Mouse (Mus musculus) effector memory CD4-positive, alpha-beta T cell, adult 5 months (primary cell): Measurements from ENCODE around the gene Slc25a47. TPM values are rescaled to one million over a fixed set of nuclear protein-coding genes. Genes with fewer than 3 reads are reported as not detected.

Experiments used
- polyA plus RNA-seq: library from polyadenylated mRNA; unstranded; fragments of 100-300 nt; shearing (Covaris generic); gene quantifications from one replicate; pipeline ENCODE4 v1.2.1, GENCODE M21; 2017

Slc25a47 gene
- polyA plus RNA-seq: 0.85 TPM

DNA sequence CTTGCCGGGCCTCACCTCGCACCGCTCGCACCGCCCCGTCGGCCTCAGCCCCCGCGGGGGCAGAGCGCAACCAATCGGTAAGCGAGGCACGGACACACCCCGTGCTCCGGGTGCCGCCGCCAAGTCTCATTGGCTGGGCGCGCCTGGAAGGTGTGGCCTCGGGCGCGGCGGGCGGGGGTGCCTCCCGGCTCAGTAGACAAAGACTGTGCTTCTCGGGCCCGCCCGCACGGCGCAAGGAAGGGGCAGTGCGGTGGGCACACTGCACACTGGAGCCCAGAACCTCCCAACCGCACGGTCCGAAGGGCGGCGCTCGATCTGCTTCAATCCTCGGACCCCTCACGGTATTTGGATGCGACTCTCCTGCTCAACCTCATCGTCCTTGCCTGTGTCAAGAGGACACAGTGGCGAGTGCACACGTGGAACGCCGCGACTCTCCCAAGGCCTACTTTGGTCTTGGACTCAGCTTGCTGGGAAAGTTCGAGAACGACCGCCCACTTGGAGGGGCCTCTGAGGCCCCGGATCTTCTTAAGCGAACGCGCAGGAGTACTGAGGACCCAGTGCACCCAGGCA lies at the start of gene Slc25a47, which contains the start of gene Slc25a29:
TSS of gene Slc25a47 (plus strand) at position 207 of the 570 bp plus-strand sequence.
TSS of gene Slc25a29 (minus strand) at position 44 of the 570 bp plus-strand sequence.

DNA sequence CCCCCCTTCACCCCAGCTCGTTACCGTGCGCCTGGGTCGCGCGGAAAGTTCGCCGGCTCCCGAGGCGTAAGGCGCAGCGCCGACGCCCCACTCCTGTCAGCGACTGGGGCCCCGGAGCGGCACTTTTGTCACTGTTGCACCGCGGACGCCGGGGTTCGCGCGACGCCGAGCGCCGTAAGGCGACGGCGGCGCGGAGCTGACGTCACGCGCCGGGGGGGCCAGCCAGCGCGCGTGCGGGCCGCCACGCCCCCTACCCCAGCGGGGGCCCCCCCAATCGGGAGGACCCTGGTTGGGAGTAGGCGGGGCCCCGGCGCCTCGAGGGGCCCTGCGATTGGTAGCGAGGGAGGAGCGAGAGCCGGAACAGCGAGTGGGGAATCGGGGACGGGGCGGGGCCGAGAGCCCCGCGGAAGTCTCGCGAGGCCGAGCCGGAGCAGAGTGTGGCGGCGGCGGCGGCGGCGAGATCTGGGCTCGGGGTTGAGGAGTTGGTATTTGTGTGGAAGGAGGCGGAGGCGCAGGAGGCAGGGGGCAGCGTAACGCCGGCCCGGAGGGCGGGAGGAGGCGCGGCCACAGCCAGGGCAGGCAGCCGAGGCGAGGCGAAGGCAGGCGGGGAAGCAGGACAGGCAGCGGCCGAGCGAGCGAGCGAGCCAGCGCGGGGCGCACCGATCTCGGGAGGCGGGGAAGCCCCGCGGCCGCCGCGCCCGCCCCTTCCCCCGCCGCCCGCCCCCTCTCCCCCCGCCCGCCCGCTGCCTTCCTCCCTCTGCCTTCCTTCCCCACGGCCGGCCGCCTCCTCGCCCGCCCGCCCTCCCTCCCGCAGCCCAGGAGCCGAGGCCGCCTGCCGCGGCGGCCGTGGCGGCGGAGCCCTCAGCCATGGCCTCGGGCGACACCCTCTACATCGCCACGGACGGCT lies 43.0 kb upstream of the Slc25a47 start, which contains the start of gene Yy1:
TSS of gene Yy1 (plus strand) at position 428 of the 907 bp plus-strand sequence.

DNA sequence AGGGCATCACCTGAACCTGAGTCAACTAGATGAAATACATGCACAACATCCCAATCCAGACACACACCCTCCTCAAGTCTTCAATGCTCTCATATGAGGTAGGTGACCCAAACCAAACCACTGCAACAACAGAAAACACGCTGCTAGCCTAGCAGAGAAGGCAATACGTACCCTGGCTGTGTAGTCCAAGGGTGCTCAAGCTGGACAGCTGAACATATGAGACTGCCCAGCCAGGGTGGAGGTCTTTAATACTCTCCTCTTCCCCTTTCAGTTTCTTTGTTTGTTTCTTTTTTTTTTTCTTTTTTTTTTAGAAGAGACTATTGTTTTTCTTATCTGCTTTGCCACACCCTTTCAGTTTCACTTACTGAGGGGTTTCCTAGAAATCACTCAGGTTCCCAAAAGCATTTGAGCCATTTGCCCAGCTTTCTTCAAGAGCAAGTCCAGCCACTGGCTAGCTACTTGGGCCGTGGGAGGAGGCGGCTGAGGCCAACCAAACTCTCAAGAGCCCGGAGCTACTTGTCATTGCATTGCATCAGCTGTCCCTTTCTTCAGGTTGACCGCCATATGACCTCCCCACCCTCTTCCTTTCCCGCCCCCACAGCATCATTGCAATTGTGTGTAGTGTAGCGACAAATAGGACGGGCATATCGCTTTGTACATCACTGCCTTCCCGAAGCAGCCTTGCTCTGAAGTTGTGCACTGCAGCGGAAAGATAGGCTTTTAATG lies 57.3 kb downstream of the Slc25a47 start, which contains the start of gene Wdr25:
TSS of gene Wdr25 (plus strand) at position 643 of the 726 bp plus-strand sequence.

DNA sequence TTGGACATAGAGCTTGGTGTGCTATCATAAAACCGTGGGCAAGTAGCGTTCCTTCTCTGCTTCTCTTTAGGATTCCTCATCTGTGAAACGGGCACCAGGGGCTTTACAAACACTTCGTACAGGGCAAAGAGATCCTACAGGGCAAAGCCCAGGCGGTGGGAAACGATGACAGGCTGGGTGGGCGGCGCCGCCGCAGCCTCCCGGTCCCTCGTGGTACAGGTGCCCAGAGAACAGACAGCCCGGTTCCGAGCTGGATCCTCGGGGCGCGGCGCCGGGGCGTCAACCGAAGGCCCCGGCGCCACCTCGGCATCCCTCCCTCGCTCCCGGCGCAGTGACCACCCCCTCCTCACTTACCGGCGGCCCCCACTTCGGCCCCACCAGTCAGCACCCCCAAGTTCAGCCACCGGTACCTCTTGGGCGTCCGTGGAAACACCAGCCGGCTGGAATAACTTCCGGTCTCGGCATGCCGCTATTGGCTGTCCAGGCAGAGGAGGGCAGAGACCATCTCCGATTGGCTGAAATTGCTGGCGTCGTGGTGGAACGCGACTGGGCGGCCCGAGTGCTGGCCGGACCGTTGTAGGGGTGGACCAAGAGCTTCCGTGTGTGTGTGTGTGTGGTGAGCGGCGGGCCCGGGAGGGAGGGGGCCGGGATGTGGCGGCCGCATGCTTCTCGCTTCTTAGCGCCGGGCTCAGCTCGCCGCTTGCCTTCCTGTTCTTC lies 58.0 kb downstream of the Slc25a47 start, which contains the start of gene Wars:
TSS of gene Wars (minus strand) at position 460 of the 717 bp plus-strand sequence.

Other genes starting within 250 kb of the Slc25a47 start
- gene Degs2, start 133.7 kb upstream of the Slc25a47 start, polyA plus RNA-seq: 0.51 TPM
- gene Yy1, start 43.1 kb upstream of the Slc25a47 start, polyA plus RNA-seq: 18.0 TPM
- 5.3 TPM for gene Slc25a29, start 163 bp upstream of the Slc25a47 start, polyA plus RNA-seq
- gene Wdr25, start 57.6 kb downstream of the Slc25a47 start, polyA plus RNA-seq: 6.5 TPM
- 36.5 TPM for gene Wars, start 58.1 kb downstream of the Slc25a47 start, polyA plus RNA-seq
- gene Begain, start 232.2 kb downstream of the Slc25a47 start, polyA plus RNA-seq: not detected